Mouse (Mus musculus) B cell, adult 2 months (primary cell): Measurements from ENCODE around the gene Ifnlr1.
"Not testable (repeated sequence)": the region's sequence is repeated elsewhere in the genome, so short reads cannot be mapped to it uniquely, and the experiment has no call there.

ENCODE experiments used
- DNase-seq, 2 experiments: peaks; one replicate each; pipeline ENCODE4 v3.0.0; 2022

Ifnlr1 gene

GRCm38 (mm10) chr4:135689797-135690196 lies 3.7 kb downstream of the Ifnlr1 start:
- DNase-seq, result no peak

GRCm38 (mm10) chr4:135690241-135690640 lies 4.2 kb downstream of the Ifnlr1 start:
- DNase-seq, result no peak

- peak in 1 of 2 experiments; percentile 7 for DNase-seq
Measured at GRCm38 (mm10) chr4:135692916-135693315, 6.8 kb downstream of the Ifnlr1 start.

- no peak for DNase-seq
Measured at GRCm38 (mm10) chr4:135698498-135698897, 12.4 kb downstream of the Ifnlr1 start.

GRCm38 (mm10) chr4:135703497-135703896 lies 17.4 kb downstream of the Ifnlr1 start:
- no peak for DNase-seq

- DNase-seq, result peak; percentile 38 to 44
Measured at GRCm38 (mm10) chr4:135704016-135704415, 17.9 kb downstream of the Ifnlr1 start.

GRCm38 (mm10) chr4:135706045-135706444 lies 20.0 kb downstream of the Ifnlr1 start:
- no peak for DNase-seq

GRCm38 (mm10) chr4:135709072-135709564 lies 23.0 kb downstream of the Ifnlr1 start:
- peak; percentile 88 to 90 for DNase-seq

GRCm38 (mm10) chr4:135709621-135710020 lies 23.5 kb downstream of the Ifnlr1 start:
- no peak for DNase-seq

GRCm38 (mm10) chr4:135710392-135710791 lies 24.3 kb downstream of the Ifnlr1 start:
- DNase-seq, result no peak

GRCm38 (mm10) chr4:135714776-135715175 lies 28.7 kb downstream of the Ifnlr1 start:
- DNase-seq, result no peak

GRCm38 (mm10) chr4:135716438-135716837 lies 30.4 kb downstream of the Ifnlr1 start:
- DNase-seq, result not testable (repeated sequence)

GRCm38 (mm10) chr4:135722540-135723290 lies 36.6 kb downstream of the Ifnlr1 start:
- DNase-seq, result peak; percentile 14 to 27

- no peak for DNase-seq
Measured at GRCm38 (mm10) chr4:135726416-135726815, 40.3 kb downstream of the Ifnlr1 start.

GRCm38 (mm10) chr4:135727817-135728216 lies 41.7 kb downstream of the Ifnlr1 start, which contains the start of gene Il22ra1:
TSS of gene Il22ra1 (plus strand) at chr4:135728172.
- no peak for DNase-seq

- DNase-seq, result no peak
Measured at GRCm38 (mm10) chr4:135730204-135730603, 44.1 kb downstream of the Ifnlr1 start.

- no peak for DNase-seq
Measured at GRCm38 (mm10) chr4:135730951-135731350, 44.9 kb downstream of the Ifnlr1 start.

- no peak for DNase-seq
Measured at GRCm38 (mm10) chr4:135733901-135734300, 47.8 kb downstream of the Ifnlr1 start.

- DNase-seq, result no peak
Measured at GRCm38 (mm10) chr4:135736903-135737302, 50.8 kb downstream of the Ifnlr1 start.

- DNase-seq, result no peak
Measured at GRCm38 (mm10) chr4:135738237-135738636, 52.1 kb downstream of the Ifnlr1 start.

- no peak for DNase-seq
Measured at GRCm38 (mm10) chr4:135739148-135739547, 53.1 kb downstream of the Ifnlr1 start.

- no peak for DNase-seq
Measured at GRCm38 (mm10) chr4:135739672-135740071, 53.6 kb downstream of the Ifnlr1 start.

- no peak for DNase-seq
Measured at GRCm38 (mm10) chr4:135743520-135743919, 57.4 kb downstream of the Ifnlr1 start.

GRCm38 (mm10) chr4:135744726-135745448 lies 58.8 kb downstream of the Ifnlr1 start:
- DNase-seq, result no peak
